ENCODE assay signal across 9 mouse cellular contexts in the genomic region with DNA sequence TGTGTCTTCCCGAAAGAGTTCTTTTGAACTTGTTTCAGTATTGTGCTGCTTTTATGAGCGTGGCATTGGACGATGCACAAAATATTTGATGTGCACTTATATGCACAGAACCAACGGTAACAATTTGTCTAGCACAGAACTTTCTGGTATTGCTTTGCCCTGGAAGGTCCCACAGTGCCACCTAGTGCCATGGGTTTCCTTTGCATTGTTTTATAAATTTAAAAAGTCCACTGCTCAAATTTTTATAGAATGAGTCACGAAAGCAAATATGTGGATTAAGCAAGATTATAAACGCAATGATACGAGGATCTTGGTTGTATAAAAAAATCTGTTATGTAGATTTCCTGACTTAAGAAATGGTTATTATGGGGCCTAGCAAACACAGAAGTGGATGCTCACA.
DNase-seq lines count a peak whose midpoint lies in the region; ATAC-seq and TF ChIP-seq lines count a peak whose summit lies in the region.
"Had no signal": no experiment of that assay in that cellular context is flagged by ENCODE, and none has a peak within 500 bp of the region (broad histone marks: within the 10 kb centered on the region; RNA-seq: fewer than 3 reads in every experiment).

No protein-coding gene starts in this region.

- H3K9ac ChIP-seq in neural tube, embryonic 14.5 days (replicated peaks; ENCODE audit: low read depth, low read length), result no peak overlapping the region
- no peak overlapping the region for H3K9ac ChIP-seq in neural tube, embryonic 15.5 days (replicated peaks)
- H3K9ac ChIP-seq: heart, embryonic 13.5 days had no signal

- no peak overlapping the region for H3K4me3 ChIP-seq in neural tube, embryonic 14.5 days (ENCODE audit: low read depth, low read length)
- H3K4me3 ChIP-seq in neural tube, embryonic 15.5 days (replicated peaks), result no peak overlapping the region
- H3K4me3 ChIP-seq in spleen, adult 2 months (ENCODE audit: extremely low read depth, insufficient read depth, insufficient read length), result no peak overlapping the region
- H3K4me3 ChIP-seq: heart, embryonic 13.5 days had no signal

- no peak for TF ChIP-seq POLR2A in spleen, adult 2 months (IDR thresholded peaks at IDR 0.05; ENCODE audit: low read depth, low read length)

- no peaks in the 10 kb centered on the region for H3K4me1 ChIP-seq in neural tube, embryonic 14.5 days (ENCODE audit: control insufficient read depth, insufficient read depth, low read length)
- H3K4me1 ChIP-seq in neural tube, embryonic 15.5 days, result no peaks in the 10 kb centered on the region; the same call in 1 of the 2 replicates
- H3K4me1 ChIP-seq in spleen, adult 2 months (ENCODE audit: control insufficient read depth, insufficient read depth, insufficient read length), result no peaks in the 10 kb centered on the region

- 55% methylated on average over 7 of the region's 7 CpGs for WGBS in neural tube, embryonic 14.5 days
- 45% methylated on average over 7 of the region's 7 CpGs for WGBS in neural tube, embryonic 15.5 days
- 57% methylated on average over 7 of the region's 7 CpGs for WGBS in spleen, adult 2 months

- H3K27ac ChIP-seq in neural tube, embryonic 14.5 days (ENCODE audit: low read depth, low read length), result no peak overlapping the region
- no peak overlapping the region for H3K27ac ChIP-seq in neural tube, embryonic 15.5 days (replicated peaks)
- H3K27ac ChIP-seq in spleen, adult 2 months (ENCODE audit: insufficient read depth, low read length), result no peak overlapping the region
- H3K27ac ChIP-seq: heart, embryonic 13.5 days had no signal

- TF ChIP-seq CTCF in spleen, adult 2 months (IDR thresholded peaks at IDR 0.05; ENCODE audit: extremely low read depth, insufficient read depth, insufficient read length, insufficient replicate concordance), result peak; percentile 39; the same call in 1 of the 2 replicates

- DNase-seq in adrenal gland, postnatal 14 days, result peak; percentile 88
- peak; percentile 40 for DNase-seq in forelimb bud, embryonic 11.5 days (ENCODE audit: low read depth, low spot score)
- peak; percentile 42 to 85 for DNase-seq in layer of hippocampus, adult 18-20 months (ENCODE audit: low spot score in 2 of 2)
- DNase-seq in lung, postnatal 10 days, result peak; percentile 87
- peak; percentile 29 to 74 for DNase-seq in spleen, adult 2 months (ENCODE audit: low read depth in 1 of 2, low spot score in 2 of 2)

- no peaks in the 10 kb centered on the region for H3K36me3 ChIP-seq in neural tube, embryonic 14.5 days (ENCODE audit: control insufficient read depth, insufficient read depth, low read length)
- H3K36me3 ChIP-seq in neural tube, embryonic 15.5 days, result no peaks in the 10 kb centered on the region
- H3K36me3 ChIP-seq in spleen, adult 2 months (ENCODE audit: control insufficient read depth, insufficient read depth, low read length), result no peaks in the 10 kb centered on the region

- no peaks in the 10 kb centered on the region for H3K27me3 ChIP-seq in neural tube, embryonic 14.5 days (ENCODE audit: control insufficient read depth, insufficient read depth, low read length)
- H3K27me3 ChIP-seq in neural tube, embryonic 15.5 days (replicated peaks), result no peaks in the 10 kb centered on the region
- H3K27me3 ChIP-seq in spleen, adult 2 months (ENCODE audit: control insufficient read depth, insufficient read depth, low read length), result no peaks in the 10 kb centered on the region
- H3K27me3 ChIP-seq: heart, embryonic 13.5 days had no signal

- ATAC-seq in neural tube, embryonic 14.5 days (ENCODE audit: low read depth), result 0 out of 2 replicates have a peak, but pooled peaks have one; percentile 44
- ATAC-seq in neural tube, embryonic 15.5 days (ENCODE audit: low FRiP score), result no peak
- no peak for ATAC-seq in erythroid progenitor cell, adult 5-6 weeks (replicated peaks; ENCODE audit: low FRiP score, poor library complexity, severe bottlenecking)

- no peak overlapping the region for H3K4me2 ChIP-seq in neural tube, embryonic 14.5 days (ENCODE audit: low read depth, low read length)
- no peak overlapping the region for H3K4me2 ChIP-seq in neural tube, embryonic 15.5 days
- H3K4me2 ChIP-seq: heart, embryonic 13.5 days had no signal

- no peaks in the 10 kb centered on the region for H3K9me3 ChIP-seq in neural tube, embryonic 14.5 days (ENCODE audit: control insufficient read depth, low read length)
- no peaks in the 10 kb centered on the region for H3K9me3 ChIP-seq in neural tube, embryonic 15.5 days (replicated peaks)
